Mouse (Mus musculus) cerebellum, adult 2 months (tissue): ENCODE results near the gene Vav2.

Source experiments
- CTCF ChIP-seq: fragments of 200-500 bp; IDR thresholded peaks from 2 replicates; pipeline ENCODE4 v1.5.1; 2011; ENCODE audit warnings: low read depth, mild to moderate bottlenecking, control low read depth, low read length, moderate library complexity, borderline replicate concordance; ENCODE audit not compliant: insufficient read depth
- POLR2A ChIP-seq: fragments of 200-500 bp; IDR thresholded peaks from 2 replicates; pipeline ENCODE4 v1.6.1; 2011; ENCODE audit warnings: low read length, control low read depth, borderline replicate concordance; ENCODE audit not compliant: insufficient read depth

DNA sequence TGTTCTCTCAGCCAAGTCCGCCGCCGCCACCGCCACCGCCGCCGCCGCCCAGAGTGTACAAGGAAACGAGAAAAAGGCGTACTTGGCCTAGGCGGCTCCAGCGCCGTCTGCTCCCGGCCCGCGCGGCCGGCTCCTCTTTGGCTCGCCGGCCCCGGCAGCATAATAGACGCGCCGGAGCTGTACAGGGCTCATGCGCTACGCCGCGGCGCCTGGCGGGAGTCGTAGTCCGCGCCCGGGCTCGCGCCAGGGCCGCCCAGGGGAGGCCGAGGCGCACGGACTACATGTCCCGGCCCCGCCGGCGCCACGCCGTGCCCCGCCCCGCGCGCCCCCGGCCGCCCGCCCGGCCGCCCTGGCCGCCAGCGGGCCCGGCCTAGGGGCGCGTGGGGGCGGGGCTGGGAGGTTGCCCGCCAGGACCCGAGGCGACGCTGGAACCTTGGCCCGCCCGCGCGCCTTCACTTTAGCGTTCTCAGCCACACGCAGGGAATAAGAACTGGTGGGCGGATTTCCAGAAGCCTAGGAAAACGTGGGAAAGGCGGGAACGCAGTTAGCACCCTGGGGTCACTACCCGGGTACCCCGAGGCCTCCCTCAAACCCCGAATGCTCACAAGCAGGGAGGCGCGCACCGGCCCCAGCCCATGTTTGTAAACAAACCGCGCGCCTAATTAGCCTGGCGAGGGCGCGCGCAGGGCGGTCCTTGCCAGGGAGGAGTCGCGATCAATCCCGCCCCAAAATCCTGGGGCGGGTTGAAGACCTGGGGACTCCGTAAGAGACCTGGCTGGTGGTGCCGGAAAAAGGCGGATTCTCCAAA, 48.9 kb upstream of the Vav2 start:
- TF ChIP-seq CTCF (no peak), POLR2A (peak; percentile 71)
